Mouse (Mus musculus) ovary, postnatal 36 days (tissue): Measurements from ENCODE around the gene Prom2.

ENCODE experiments used
- DNase-seq: peaks from one replicate; pipeline ENCODE4 v3.0.0; 2022; ENCODE audit warnings: low spot score, mixed read lengths

Gene Prom2

GRCm38 (mm10) chr2:127523950-127524729 lies 17.1 kb downstream of the Prom2 start:
- peak; percentile 15 for DNase-seq

GRCm38 (mm10) chr2:127522006-127522441 lies 19.2 kb downstream of the Prom2 start, which contains the start of gene Kcnip3:
Gene Kcnip3 (minus strand): TSS chr2:127522094.
- peak; percentile 15 for DNase-seq

- DNase-seq: no peak
Measured at GRCm38 (mm10) chr2:127521172-127522005, 19.9 kb downstream of the Prom2 start.

- no peak for DNase-seq
Measured at GRCm38 (mm10) chr2:127520123-127520522, 21.1 kb downstream of the Prom2 start.

- no peak for DNase-seq
Measured at GRCm38 (mm10) chr2:127519308-127519707, 22.0 kb downstream of the Prom2 start.

GRCm38 (mm10) chr2:127518831-127519230 lies 22.4 kb downstream of the Prom2 start:
- no peak for DNase-seq

GRCm38 (mm10) chr2:127518273-127518672 lies 23.0 kb downstream of the Prom2 start:
- DNase-seq: no peak

- DNase-seq: no peak
Measured at GRCm38 (mm10) chr2:127517081-127517480, 24.2 kb downstream of the Prom2 start.

GRCm38 (mm10) chr2:127514380-127515124 lies 26.7 kb downstream of the Prom2 start:
- DNase-seq: no peak

- DNase-seq: no peak
Measured at GRCm38 (mm10) chr2:127513244-127513643, 28.0 kb downstream of the Prom2 start.

- DNase-seq: no peak
Measured at GRCm38 (mm10) chr2:127511426-127511825, 29.8 kb downstream of the Prom2 start.

GRCm38 (mm10) chr2:127507967-127508660 lies 33.2 kb downstream of the Prom2 start:
- peak; percentile 41 for DNase-seq

GRCm38 (mm10) chr2:127507077-127507774 lies 34.0 kb downstream of the Prom2 start:
- peak; percentile 77 for DNase-seq

GRCm38 (mm10) chr2:127506131-127506632 lies 35.1 kb downstream of the Prom2 start:
- DNase-seq: no peak

- DNase-seq: no peak
Measured at GRCm38 (mm10) chr2:127505196-127505595, 36.1 kb downstream of the Prom2 start.

GRCm38 (mm10) chr2:127503751-127504549 lies 37.3 kb downstream of the Prom2 start:
- DNase-seq: no peak

GRCm38 (mm10) chr2:127501061-127501460 lies 40.2 kb downstream of the Prom2 start:
- peak; percentile 58 for DNase-seq

GRCm38 (mm10) chr2:127498750-127499149 lies 42.5 kb downstream of the Prom2 start:
- DNase-seq: no peak

- no peak for DNase-seq
Measured at GRCm38 (mm10) chr2:127496321-127496720, 44.9 kb downstream of the Prom2 start.
